Mouse (Mus musculus): ENCODE measurements around the gene Rasl10a.

- TF ChIP-seq CTCF (IDR thresholded peaks at IDR 0.05; ENCODE audit: low read depth, low read length), result no peak
- no peak for TF ChIP-seq EP300 (IDR thresholded peaks at IDR 0.05; ENCODE audit: insufficient read depth, low read depth, low read length)
- TF ChIP-seq POLR2A (IDR thresholded peaks at IDR 0.05; ENCODE audit: insufficient read depth, low read length), result no peak
These were observed 38.6 kb downstream of the Rasl10a start for GRCm38 (mm10) chr11:5096480-5097020.

Data from ES-Bruce4 (cell line).